Mouse (Mus musculus) midbrain, embryonic 14.5 days (tissue): ENCODE measurements around the gene Prl3d1. TPM values are rescaled to one million over a fixed set of nuclear protein-coding genes. Genes with fewer than 3 reads are reported as not detected.
"Not testable (repeated sequence)": the region's sequence is repeated elsewhere in the genome, so short reads cannot be mapped to it uniquely, and the experiment has no call there.

Experiments
- ATAC-seq: fragments of 200-750 bp; cut with Nextera tagmentation; 2 replicates; pipeline ENCODE4 v1.8.0; 2017; ENCODE audit warnings: moderate number of reproducible peaks, moderate library complexity; ENCODE audit not compliant: low FRiP score, low TSS enrichment
- DNase-seq: peaks from one replicate; pipeline ENCODE4 v3.0.0-alpha.2; 2015
- H3K27ac ChIP-seq: fragments of 300-500 bp; sonication (generic); replicated peaks from 2 replicates; pipeline ENCODE4 v1.5.1; 2014; ENCODE audit warnings: mild to moderate bottlenecking, low read depth, low read length, moderate library complexity
- H3K27me3 ChIP-seq: fragments of 300-500 bp; sonication (generic); 2 replicates; pipeline ENCODE4 v1.6.1; 2014; ENCODE audit warnings: low read length, control low read depth, mixed read lengths; ENCODE audit not compliant: control insufficient read depth, insufficient read depth
- H3K36me3 ChIP-seq: fragments of 300-500 bp; sonication (generic); 2 replicates; pipeline ENCODE4 v1.6.1; 2014; ENCODE audit warnings: low read length, control low read depth; ENCODE audit not compliant: control insufficient read depth, insufficient read depth
- H3K4me1 ChIP-seq: fragments of 300-500 bp; sonication (generic); 2 replicates; pipeline ENCODE4 v1.6.1; 2014; ENCODE audit warnings: mild to moderate bottlenecking, antibody characterized with exemption, low read length, control low read depth; ENCODE audit not compliant: control insufficient read depth, insufficient read depth
- H3K4me2 ChIP-seq: fragments of 300-500 bp; sonication (generic); 2 replicates; pipeline ENCODE4 v1.6.1; 2014; ENCODE audit warnings: mild to moderate bottlenecking, low read length, moderate library complexity
- H3K4me3 ChIP-seq: fragments of 300-500 bp; sonication (generic); replicated peaks from 2 replicates; pipeline ENCODE4 v1.5.1; 2014; ENCODE audit warnings: low read depth, low read length
- H3K9ac ChIP-seq: fragments of 300-500 bp; sonication (generic); replicated peaks from 2 replicates; pipeline ENCODE4 v1.6.1; 2014; ENCODE audit warnings: mild to moderate bottlenecking, low read length, moderate library complexity
- H3K9me3 ChIP-seq: fragments of 300-500 bp; sonication (generic); 2 replicates; pipeline ENCODE4 v1.6.1; 2016; ENCODE audit warnings: low read length, control low read depth, mixed read lengths; ENCODE audit not compliant: control insufficient read depth
- WGBS: fragments of 180-500 bp; shearing (Covaris S2); extraction: QIAGEN DNeasy Blood & Tissue Kit; methylation state at CpG from one replicate; pipeline ENCODE4 v1.1.7; 2014; 5-methylcytosine and 5-hydroxymethylcytosine counted together
- polyA plus RNA-seq: library from polyadenylated mRNA; unstranded; fragments of >200 nt; fragmentation: Nextera tagmentation; extraction: Ambion mirVana; gene quantifications from 2 replicates; pipeline ENCODE4 v1.2.1, GENCODE M21; 2014

The Prl3d1 gene
- polyA plus RNA-seq, result not detected in 2 replicates

- not testable (repeated sequence) for H3K4me2 ChIP-seq
- 95% methylated on average over 5 of the region's 5 CpGs for WGBS
Observed at GRCm38 (mm10) chr13:27093890-27094289, at the start of gene Prl3d1. Gene Prl3d1 (plus strand): TSS chr13:27094190.

GRCm38 (mm10) chr13:27057270-27057669 lies 36.7 kb upstream of the Prl3d1 start, which contains the start of gene Prl:
Gene Prl (plus strand): TSS chr13:27057570.
- no peaks in the 10 kb centered on the region for H3K27me3 ChIP-seq
- H3K4me2 ChIP-seq, result no peak within 1 kb of the TSS
- no peaks in the 10 kb centered on the region for H3K4me1 ChIP-seq
- H3K36me3 ChIP-seq, result no peaks in the 10 kb centered on the region
- H3K27ac ChIP-seq, result no peak within 1 kb of the TSS
- DNase-seq, result no peak
- H3K9me3 ChIP-seq, result no peaks in the 10 kb centered on the region
- no peak within 1 kb of the TSS for H3K9ac ChIP-seq
- 96% methylated on average over 1 of the region's 1 CpGs for WGBS
- H3K4me3 ChIP-seq, result no peak within 1 kb of the TSS
- no peak for ATAC-seq

More at GRCm38 (mm10) chr13:27093890-27094289, at the start of gene Prl3d1:
- not testable (repeated sequence) for H3K4me1 ChIP-seq, H3K9ac ChIP-seq, H3K27ac ChIP-seq, H3K4me3 ChIP-seq, H3K27me3 ChIP-seq, H3K9me3 ChIP-seq, H3K36me3 ChIP-seq, DNase-seq, ATAC-seq

- Histone ChIP-seq H3K27ac (no peak overlapping the region), H3K36me3 (no peaks in the 10 kb centered on the region), H3K9me3 (no peaks in the 10 kb centered on the region), H3K4me1 (no peaks in the 10 kb centered on the region), H3K27me3 (no peaks in the 10 kb centered on the region), H3K4me2 (no peak overlapping the region), H3K9ac (no peak overlapping the region), H3K4me3 (no peak overlapping the region)
- ATAC-seq, result no peak
- no peak for DNase-seq
- 93% methylated on average over 7 of the region's 7 CpGs for WGBS
Observed at GRCm38 (mm10) chr13:27059177-27059576, 34.8 kb upstream of the Prl3d1 start.

DNA sequence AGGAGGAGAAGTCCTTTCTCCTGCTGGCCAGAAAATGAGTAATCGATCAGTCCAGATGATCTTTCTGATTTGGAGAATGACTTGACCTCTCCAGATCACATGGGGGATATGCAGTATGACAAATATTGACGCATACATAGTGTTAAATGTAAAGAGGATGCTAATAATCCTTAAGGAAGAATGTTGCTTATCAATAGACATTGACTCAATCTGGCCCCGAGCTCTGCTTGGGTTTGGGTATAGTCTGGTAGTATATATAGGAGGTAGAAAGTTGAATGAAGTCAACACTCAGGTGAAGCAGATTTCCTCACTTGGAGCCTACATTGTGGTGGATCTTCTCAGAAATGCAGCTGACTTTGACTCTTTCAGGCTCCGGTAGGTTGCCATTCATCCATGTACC lies 27.4 kb downstream of the Prl3d1 start, which contains the start of gene Prl3d2:
Prl3d2 (plus strand) TSS at position 301 of the 400 bp plus-strand sequence.
- ATAC-seq, H3K4me3 ChIP-seq, H3K4me2 ChIP-seq, H3K27ac ChIP-seq, DNase-seq, H3K9me3 ChIP-seq, H3K36me3 ChIP-seq, H3K4me1 ChIP-seq, H3K27me3 ChIP-seq, H3K9ac ChIP-seq: not testable (repeated sequence)
- 94% methylated on average over 3 of the region's 4 CpGs for WGBS

GRCm38 (mm10) chr13:27148264-27148663 lies 54.3 kb downstream of the Prl3d1 start:
- DNase-seq (no peak), ATAC-seq (no peak)
- Histone ChIP-seq H3K27ac (no peak overlapping the region), H3K4me1 (no peaks in the 10 kb centered on the region), H3K9ac (no peak overlapping the region), H3K9me3 (no peaks in the 10 kb centered on the region), H3K27me3 (no peaks in the 10 kb centered on the region), H3K4me3 (no peak overlapping the region), H3K4me2 (no peak overlapping the region), H3K36me3 (no peaks in the 10 kb centered on the region)
- WGBS, result 67% methylated on average over 1 of the region's 1 CpGs

Other genes with a start within 250 kb of the Prl3d1 start
- not detected in 2 replicates for gene Prl, start 36.6 kb upstream of the Prl3d1 start, polyA plus RNA-seq
- gene Prl3d2, start 27.5 kb downstream of the Prl3d1 start, polyA plus RNA-seq, result not detected in 2 replicates
- not detected in 2 replicates for gene Prl3d3, start 62.6 kb downstream of the Prl3d1 start, polyA plus RNA-seq
- gene Prl3c1, start 102.5 kb downstream of the Prl3d1 start, polyA plus RNA-seq, result not detected in 2 replicates
- not detected in 2 replicates for gene Prl3b1, start 147.7 kb downstream of the Prl3d1 start, polyA plus RNA-seq
- gene Prl3a1, start 165.2 kb downstream of the Prl3d1 start, polyA plus RNA-seq, result not detected in 2 replicates
- not detected in 2 replicates for gene Prl6a1, start 218.4 kb downstream of the Prl3d1 start, polyA plus RNA-seq